ENCODE assay signal across 10 mouse cellular contexts in the genomic region with DNA sequence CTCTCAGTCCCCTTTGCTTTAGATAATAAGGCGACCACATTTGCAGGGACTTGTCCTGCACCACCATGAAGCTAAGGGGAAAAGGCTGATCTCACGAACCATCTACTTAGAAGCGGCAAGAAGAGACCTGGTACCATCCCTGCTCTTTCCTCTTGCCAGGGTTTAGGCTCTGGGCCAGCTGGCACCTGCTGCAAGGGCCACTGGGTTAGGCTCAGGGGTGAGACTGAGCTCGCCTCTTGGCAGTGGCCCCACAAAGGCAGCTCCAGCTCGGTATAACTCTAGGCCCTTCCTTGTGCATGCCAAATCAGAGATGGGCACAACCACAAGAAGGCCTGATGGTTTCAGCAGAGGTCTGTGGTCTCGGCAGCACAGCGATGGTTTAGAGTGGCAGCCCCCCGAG.
DNase-seq lines count a peak whose midpoint lies in the region; ATAC-seq and TF ChIP-seq lines count a peak whose summit lies in the region.
"Had no signal": no experiment of that assay in that cellular context is flagged by ENCODE, and none has a peak within 500 bp of the region (broad histone marks: within the 10 kb centered on the region; RNA-seq: fewer than 3 reads in every experiment).

No protein-coding gene starts in this region.

- H3K36me3 ChIP-seq in heart, adult 2 months (ENCODE audit: control insufficient read depth, insufficient read depth, low read length), result peaks cover 3% of the 10 kb centered on the region; the same call in 1 of the 2 replicates
- H3K36me3 ChIP-seq in forebrain, postnatal 0 days (ENCODE audit: insufficient read depth), result no peaks in the 10 kb centered on the region; the same call in 1 of the 2 replicates
- H3K36me3 ChIP-seq: liver, embryonic 15.5 days had no signal

- intact Hi-C loops in heart, adult 2 months (cut with DNase I), result loop anchor here (10.0 kb wide), 1 partner anchor 877 kb away; no protein-coding TSS in a partner anchor
- intact Hi-C loops in left cerebral cortex, postnatal 25 days (cut with DNase I), result no loop called here

- no peak overlapping the region for H3K4me3 ChIP-seq in layer of hippocampus, adult 2 months
- no peak overlapping the region for H3K4me3 ChIP-seq in heart, adult 2 months
- no peak overlapping the region for H3K4me3 ChIP-seq in forebrain, postnatal 0 days (ENCODE audit: low read depth, low read length)
- H3K4me3 ChIP-seq: liver, embryonic 15.5 days; neural tube, embryonic 13.5 days had no signal

- peak overlapping the region; percentile 39; the same call in 1 of the 2 replicates for H3K27ac ChIP-seq in layer of hippocampus, adult 2 months
- peak overlapping the region; percentile 80 for H3K27ac ChIP-seq in heart, adult 2 months
- H3K27ac ChIP-seq in forebrain, postnatal 0 days (ENCODE audit: low read depth, low read length), result no peak overlapping the region
- H3K27ac ChIP-seq: liver, embryonic 15.5 days; neural tube, embryonic 13.5 days had no signal

- H3K4me2 ChIP-seq in forebrain, postnatal 0 days (ENCODE audit: low read depth), result no peak overlapping the region
- H3K4me2 ChIP-seq: liver, embryonic 15.5 days; neural tube, embryonic 13.5 days had no signal

- no peaks in the 10 kb centered on the region for H3K79me2 ChIP-seq in heart, adult 2 months (replicated peaks; ENCODE audit: control insufficient read depth, insufficient read depth, low read length)

- no peak for DNase-seq in layer of hippocampus, adult 2 months (ENCODE audit: low spot score in 2 of 2)
- DNase-seq in layer of hippocampus, postnatal 14 days (ENCODE audit: low spot score in 2 of 2), result no peak
- DNase-seq in cerebellum, adult 11 months, result peak; percentile 84
- DNase-seq in heart, adult 2 months, result peak; percentile 74 to 83
- peak; percentile 41 for DNase-seq in lung, postnatal 14 days
- DNase-seq in forebrain, postnatal 0 days, result no peak
- DNase-seq in layer of hippocampus, adult 11-12 months (ENCODE audit: low spot score), result no peak
- no peak for DNase-seq in left cerebral cortex, postnatal 25 days (ENCODE audit: low spot score in 2 of 2)

- no peak for ATAC-seq in forebrain, postnatal 0 days

- peaks cover 43% of the 10 kb centered on the region for H3K4me1 ChIP-seq in heart, adult 2 months (ENCODE audit: control insufficient read depth, insufficient read depth, low read length)
- H3K4me1 ChIP-seq in forebrain, postnatal 0 days (ENCODE audit: insufficient read depth), result no peaks in the 10 kb centered on the region
- H3K4me1 ChIP-seq: liver, embryonic 15.5 days had no signal

- no peak for TF ChIP-seq CTCF in layer of hippocampus, adult 2 months (conservative IDR thresholded peaks at IDR 0.05)
- no peak for TF ChIP-seq CTCF in heart, adult 2 months (IDR thresholded peaks at IDR 0.05)
- no peak for TF ChIP-seq CTCF in forebrain, postnatal 0 days (IDR thresholded peaks at IDR 0.05; ENCODE audit: low read depth)

- no peak for TF ChIP-seq POLR2A in heart, adult 2 months (IDR thresholded peaks at IDR 0.05; ENCODE audit: insufficient read depth, low read depth, low read length)

- no peak for TF ChIP-seq EP300 in heart, adult 2 months (IDR thresholded peaks at IDR 0.05; ENCODE audit: insufficient read depth, low read depth, low read length)

- H3K9ac ChIP-seq in heart, adult 2 months (ENCODE audit: low read depth, low read length), result no peak overlapping the region
- H3K9ac ChIP-seq in forebrain, postnatal 0 days, result no peak overlapping the region
- H3K9ac ChIP-seq: liver, embryonic 15.5 days; neural tube, embryonic 13.5 days had no signal

- WGBS in heart, adult 2 months, result 46% methylated on average over 8 of the region's 8 CpGs
- 63% methylated on average over 8 of the region's 8 CpGs for WGBS in forebrain, postnatal 0 days

- no peaks in the 10 kb centered on the region for H3K27me3 ChIP-seq in heart, adult 2 months (ENCODE audit: control insufficient read depth, insufficient read depth, low read length)
- H3K27me3 ChIP-seq in forebrain, postnatal 0 days (ENCODE audit: insufficient read depth, low read length), result no peaks in the 10 kb centered on the region
- H3K27me3 ChIP-seq: liver, embryonic 15.5 days; neural tube, embryonic 13.5 days had no signal

- H3K9me3 ChIP-seq in forebrain, postnatal 0 days (ENCODE audit: low read length), result no peaks in the 10 kb centered on the region
- H3K9me3 ChIP-seq: liver, embryonic 15.5 days; neural tube, embryonic 13.5 days had no signal

Comparison
In these comparisons a context has a peak if more than half of its experiments do, and no peak if none do; other contexts are left out.
1. DNase-seq: peak in cerebellum, adult 11 months (single experiment), heart, adult 2 months (2 of 2) and lung, postnatal 14 days (single experiment); none in layer of hippocampus, adult 2 months (0 of 2), layer of hippocampus, postnatal 14 days (0 of 2), forebrain, postnatal 0 days (single experiment), layer of hippocampus, adult 11-12 months (single experiment) and left cerebral cortex, postnatal 25 days (0 of 2).